Mouse (Mus musculus): Measurements from ENCODE around the gene Tyrobp.

The Tyrobp gene

DNA sequence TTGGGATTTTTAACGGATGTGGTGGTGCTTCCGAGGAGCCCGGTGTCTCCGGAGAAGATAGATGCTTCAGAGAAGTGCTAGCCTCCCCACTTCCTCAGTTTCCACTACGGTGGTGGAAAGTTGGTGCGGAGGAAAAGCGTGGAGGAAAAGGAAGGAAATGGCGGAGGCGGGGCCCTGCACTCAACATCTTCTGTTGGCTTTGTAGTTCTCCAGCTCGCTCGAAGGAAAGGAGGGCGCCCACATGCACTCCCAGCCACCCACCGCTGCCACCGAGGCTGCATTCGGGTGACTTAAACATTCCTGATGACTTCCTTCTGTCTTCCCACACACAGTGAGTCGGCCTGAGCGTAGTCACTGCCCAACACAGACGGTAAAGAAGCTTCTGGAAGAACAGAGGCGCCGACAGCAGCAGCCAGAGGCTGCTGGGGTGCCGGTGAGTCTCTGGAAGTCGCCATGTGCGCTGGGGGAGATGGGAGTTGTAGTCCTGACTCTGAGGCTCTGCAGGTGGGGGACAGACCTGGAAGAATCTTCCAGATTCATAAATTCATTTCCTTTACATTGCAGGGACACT is 9.6 kb downstream of the Tyrobp start:
- peak; percentile 57 for DNase-seq (ENCODE audit: low spot score)

DNA sequence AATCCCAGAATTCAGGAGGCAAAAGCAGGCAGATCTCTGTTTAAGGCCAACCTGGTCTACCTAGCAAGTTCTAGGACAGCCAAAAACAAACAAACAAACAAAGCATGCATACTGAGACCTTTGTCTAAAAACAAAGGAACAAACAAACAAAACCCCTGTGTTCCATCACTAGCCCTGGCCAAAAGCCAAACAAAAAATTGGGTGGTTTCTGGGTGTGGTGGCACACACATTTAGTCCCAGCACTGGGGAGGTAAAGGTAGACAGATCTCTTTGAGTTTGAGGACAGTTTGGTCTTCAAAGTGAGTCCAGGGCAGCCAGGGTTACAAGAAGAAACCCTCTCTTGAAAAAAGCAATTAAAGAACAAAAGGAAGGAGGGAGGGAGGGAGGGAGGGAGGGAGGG is 15.8 kb downstream of the Tyrobp start:
- DNase-seq (ENCODE audit: low spot score): no peak

DNA sequence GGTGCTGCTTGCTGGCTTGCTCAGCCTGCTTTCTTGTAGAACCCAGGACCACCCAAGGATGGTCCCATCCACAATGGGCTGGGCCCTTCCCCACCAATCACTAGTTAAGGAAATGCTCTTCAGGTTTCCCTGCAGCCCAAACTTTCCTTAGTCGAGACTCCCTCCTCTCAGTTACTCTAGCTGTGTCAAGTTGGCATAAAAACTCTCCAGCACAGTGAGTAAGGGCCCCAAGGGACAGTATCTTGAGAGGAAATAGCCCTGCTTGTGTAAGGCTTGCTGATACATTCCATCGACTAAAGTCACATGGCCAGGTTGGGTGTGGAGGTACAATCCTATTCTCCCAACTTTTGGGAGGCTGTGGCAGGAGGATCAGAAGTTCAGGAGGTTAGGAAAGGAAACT is 16.6 kb downstream of the Tyrobp start:
- DNase-seq (ENCODE audit: low spot score): no peak

DNA sequence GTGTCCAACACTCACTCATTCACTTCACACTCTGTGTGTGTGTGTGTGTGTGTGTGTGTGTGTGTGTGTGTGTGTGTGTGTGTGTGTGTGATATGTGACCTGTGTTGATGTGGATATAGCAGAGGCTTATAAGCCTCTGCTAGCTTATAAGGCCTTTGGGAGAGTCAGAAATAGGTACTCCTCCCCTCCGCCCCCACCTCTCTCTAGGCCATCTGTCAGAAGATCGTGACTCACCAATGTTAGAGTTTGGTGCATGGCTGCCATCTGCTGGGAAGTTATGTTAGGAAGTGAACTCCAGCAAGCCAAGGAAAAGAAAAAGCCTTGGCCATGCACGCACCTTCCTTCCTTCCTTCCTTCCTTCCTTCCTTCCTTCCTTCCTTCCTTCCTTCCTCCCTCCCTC is 18.2 kb downstream of the Tyrobp start:
- DNase-seq (ENCODE audit: low spot score): peak; percentile 81

DNA sequence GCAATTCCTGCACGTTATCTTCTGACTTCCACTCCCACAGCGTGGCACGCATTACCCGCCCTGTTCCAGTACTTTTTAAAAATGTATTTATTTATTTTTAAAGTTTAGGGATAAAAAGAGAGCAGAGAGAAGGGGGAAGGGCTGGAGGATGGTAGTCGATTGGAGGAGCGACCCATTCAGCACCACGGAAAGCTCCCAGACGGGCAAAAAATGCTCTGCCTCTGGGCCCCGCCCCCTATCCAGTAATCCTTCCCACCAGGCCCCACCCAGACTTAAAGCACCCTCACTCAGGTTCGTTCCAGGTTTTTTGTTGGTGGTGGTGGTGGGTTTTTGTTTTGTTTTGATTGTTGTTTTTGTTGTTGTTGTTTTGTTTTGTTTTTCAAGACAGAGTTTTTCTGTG is 20.7 kb downstream of the Tyrobp start:
- DNase-seq (ENCODE audit: low spot score): no peak

DNA sequence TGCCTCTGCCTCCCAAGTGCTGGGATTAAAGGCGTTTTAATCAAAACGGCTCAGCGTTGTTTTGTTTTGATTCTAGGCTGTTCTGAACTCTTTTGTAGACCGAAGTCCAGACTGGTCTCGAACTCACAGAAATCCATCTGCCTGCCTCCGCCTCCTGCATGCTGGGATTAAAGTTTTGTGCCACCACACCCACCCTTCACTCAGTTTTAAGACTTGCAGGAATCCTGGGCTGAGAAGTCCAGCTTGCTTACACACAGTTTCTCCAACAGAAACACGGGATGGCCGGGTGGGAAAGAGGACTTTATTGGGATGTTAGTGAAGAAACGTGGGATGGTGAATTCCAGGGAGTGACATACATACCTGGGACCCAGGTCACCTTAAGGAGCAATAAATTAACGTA is 21.1 kb downstream of the Tyrobp start:
- no peak for DNase-seq (ENCODE audit: low spot score)

DNA sequence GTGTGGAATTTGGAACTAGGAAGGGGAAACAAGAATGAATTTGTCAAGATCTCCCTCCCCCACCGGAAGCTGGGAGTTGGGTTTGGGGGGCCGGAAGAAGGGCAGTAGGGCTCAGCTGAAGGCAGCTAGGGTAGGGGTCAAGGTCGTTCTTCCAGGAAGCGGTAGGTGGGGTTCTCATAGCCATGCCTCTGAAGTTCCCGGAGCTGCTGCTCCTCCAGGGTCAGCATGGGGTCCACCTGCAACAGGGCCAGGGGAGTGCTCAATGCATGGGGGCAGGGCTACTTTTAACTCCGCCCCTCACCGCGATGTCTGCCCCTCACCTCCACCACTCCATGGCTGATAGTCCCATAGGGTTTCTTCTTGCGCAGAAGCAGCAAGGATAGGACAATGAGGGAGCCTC is 21.6 kb downstream of the Tyrobp start:
- no peak for DNase-seq (ENCODE audit: low spot score)

DNA sequence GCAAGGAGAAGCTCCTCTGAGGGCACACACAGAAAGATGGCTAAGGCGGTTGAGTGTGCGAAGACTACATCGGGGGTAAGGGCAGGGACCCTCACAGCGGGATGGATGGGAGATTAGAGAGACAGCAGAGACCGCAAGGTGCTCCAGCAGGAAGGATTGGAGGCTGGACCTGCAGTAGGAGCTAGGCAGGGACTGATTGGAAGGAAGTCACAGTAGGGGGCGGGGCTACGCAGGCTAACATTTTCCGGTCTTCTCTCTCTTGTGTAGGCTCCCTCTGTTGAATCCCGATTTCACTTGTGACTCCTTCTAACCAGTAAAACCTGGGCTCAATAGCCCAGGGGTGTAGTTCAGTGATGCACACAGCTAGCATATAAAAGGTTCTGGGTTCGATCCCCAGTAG is 23.3 kb downstream of the Tyrobp start:
- DNase-seq (ENCODE audit: low spot score): no peak

DNA sequence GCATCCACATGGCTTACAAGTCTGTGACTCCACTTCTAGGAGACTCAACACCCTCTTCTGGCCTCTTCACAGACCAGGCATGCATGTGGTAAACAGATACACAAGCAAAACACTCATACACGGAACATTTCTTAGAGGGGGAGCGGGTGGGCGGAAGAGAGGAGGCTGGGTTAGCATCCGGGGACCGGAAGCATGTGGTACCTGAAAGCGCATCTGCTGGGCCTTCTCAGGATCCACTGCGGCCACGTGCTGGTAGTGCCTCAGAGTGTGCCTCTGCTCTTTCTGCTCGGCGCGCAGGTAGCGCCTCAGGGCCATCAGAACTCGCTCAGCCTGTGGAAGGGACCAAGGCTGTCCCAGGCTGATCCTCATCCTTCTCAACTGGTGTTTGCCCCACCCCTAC is 26.2 kb downstream of the Tyrobp start:
- no peak for DNase-seq (ENCODE audit: low spot score)

DNA sequence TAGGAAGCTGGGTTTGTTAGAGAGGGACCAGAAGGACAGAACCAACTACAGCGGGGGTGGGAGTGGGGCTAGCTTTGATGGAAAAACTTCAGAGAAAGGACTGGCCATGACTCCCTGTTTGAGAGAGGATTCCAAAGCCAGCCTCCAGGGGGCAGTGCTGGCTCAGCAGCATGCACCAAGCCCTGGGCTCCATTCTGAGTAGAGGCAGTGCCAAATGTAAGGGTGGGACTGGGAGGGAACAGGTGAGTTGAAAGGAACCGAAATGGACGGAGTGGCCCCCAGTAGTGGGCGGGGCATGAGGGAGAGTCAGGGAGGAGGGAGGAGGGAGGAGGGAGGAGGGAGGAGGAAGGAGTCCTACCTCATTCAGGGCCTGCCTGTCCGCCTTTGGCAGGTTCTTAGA is 27.1 kb downstream of the Tyrobp start:
- DNase-seq (ENCODE audit: low spot score): peak; percentile 49

DNA sequence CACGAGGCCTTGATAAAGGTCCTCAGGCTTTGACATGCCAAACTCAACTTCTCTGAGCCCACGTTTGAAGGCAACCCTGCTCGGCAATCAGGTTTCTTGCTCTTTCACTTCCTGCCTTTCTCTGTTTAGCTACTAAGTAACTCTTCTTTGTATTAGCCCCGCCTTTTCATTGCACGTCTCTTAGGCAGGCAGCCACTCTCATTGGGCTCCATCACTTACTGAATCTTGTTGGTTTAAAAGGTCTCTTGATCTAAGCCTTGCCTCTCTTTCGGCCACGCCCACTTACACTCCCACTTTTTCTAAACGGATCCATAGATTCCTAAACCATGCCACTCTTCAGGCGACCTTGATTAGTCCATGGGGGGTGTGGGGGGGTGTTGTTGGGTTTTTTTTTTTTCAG is 30.1 kb downstream of the Tyrobp start:
- no peak for DNase-seq (ENCODE audit: low spot score)

DNA sequence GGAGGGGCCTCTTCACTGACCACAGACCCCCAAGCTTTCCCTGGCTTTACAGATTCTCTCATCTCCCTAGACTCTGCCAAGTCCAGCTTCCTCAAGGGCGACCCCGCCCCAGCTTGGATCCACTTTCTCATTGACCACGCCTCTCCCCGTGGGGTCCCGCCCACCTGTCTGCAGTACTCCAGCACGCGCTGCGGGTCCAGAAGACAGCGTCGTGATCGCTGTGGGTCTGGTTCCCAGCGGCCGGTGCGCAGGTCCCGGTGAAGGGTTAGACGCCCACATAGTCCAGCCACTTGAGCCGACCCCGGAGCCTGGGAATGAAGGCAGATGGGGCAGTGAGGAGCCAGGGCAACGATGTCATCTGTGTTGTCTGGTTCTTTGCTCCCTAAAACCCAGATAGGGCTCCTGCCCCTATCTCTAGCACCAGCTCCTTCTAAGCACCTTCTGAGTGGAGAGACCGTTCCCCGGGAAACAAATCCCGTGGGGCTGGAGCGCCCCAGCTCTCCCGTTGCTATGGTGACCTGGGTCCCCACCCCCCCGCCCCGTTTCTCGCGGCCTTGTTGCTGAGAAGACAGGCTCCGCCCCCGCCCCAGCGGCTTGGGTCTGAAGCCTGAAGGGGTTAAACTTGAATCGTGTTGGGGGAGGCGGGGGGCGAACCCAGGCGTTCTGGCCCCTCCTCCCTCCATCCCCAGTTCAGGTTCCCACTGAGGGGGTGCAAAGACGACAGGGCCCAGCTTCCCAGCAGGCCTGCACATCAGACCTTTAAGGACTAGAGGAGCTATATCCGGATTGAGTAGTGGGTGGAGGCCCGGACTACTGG is 30.8 kb downstream of the Tyrobp start:
- peak; percentile 28 for DNase-seq (ENCODE audit: low spot score)

DNA sequence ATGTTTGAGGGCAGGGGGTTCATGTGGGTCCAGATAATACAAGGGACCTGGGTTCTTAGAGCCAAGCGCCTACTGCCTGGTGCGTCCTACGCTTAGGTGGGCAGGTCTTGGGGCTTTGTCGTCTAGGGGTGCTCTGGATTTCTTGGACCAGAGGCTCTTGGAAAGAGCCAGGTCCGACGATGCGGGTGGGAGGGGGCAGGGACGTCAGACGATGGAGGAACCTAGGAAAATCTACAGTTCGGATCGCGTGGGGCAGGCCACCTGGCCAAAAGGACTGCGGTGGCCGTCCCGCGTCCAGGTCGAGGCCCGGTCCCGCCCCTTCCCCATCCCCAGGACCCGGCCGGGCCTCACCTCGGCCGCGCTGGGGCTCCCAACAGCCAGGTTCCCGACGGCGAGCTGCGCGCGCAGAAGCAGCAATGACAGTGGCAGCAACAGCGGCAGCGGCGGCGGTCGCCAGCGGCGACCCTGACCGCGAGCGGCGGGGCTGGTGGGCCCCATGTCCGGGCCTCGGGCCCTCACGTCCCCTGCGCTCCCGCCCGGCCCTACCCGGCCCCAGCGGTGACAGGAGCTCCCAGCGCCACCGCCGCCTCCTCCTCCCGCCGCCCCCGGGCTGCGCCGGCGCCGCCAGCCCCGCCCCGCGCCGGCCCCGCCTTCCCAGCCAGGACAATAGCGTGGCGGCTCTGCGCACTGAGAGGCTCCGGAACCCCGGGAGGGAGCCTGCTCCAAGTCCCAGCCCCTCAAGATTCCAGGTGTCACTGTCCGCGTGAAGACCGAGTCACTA is 31.6 kb downstream of the Tyrobp start, which contains the start of gene Aplp1:
TSS of gene Aplp1 (minus strand) at position 565 of the 781 bp plus-strand sequence.
- DNase-seq (ENCODE audit: low spot score): peak; percentile 51

DNA sequence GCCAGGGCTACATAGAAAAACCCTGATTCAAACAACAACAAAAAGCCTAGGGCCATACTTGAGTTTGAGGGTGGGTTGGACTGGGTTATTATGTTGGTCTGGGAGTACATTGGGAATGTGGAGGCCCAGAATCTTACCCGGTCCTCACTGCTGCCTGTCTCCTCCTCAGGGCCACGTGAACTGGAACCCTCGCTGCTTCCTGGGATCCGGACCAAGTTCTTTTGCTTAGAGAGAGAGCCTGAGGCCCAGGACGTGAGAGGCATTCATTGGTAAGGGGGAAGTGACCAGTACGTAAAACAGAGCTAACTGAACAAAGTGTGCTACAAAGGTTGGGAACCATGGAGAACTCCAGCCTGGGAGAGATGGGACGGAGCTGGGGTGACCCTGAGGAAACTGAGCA is 36.7 kb downstream of the Tyrobp start:
- DNase-seq (ENCODE audit: low spot score): no peak

DNA sequence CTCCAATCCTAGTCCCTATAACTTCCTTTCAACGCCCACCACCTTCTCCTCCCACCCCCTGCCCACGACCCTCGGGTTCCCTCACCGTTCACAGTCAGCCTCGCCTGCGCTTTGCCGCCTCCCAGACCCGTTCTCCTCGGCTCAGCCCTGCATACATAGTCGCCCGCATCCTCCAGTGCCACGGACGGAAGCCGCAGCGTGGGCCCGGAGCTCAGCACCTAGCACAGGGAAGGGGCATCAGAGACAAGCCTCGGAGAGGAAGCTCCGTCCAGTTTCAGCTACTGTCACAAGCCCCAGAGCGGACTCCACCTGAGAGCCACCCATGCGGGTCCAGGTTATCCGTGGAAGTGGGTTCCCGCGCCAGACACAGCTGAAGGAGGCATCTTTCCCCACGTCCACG is 39.8 kb downstream of the Tyrobp start:
- no peak for DNase-seq (ENCODE audit: low spot score)

DNA sequence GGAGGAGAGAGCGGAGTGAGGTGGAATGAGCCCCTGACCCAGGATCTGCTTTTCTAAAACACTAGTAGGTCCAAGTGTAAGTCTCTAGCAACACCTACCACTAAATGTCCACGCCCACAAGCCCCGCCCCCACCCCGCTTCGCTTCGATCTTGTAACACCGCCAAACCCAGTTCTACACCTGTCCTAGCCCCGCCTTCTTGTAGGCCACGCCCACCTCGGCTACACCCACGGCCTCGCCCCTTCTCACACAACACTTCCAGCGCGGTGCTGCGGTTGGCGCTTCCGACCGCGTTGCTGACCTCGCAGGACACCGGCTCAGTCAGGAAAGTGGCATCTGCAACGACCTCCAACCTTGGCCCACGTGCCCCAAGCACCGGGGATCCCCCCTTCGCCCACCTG is 40.2 kb downstream of the Tyrobp start:
- DNase-seq (ENCODE audit: low spot score): peak; percentile 46

DNA sequence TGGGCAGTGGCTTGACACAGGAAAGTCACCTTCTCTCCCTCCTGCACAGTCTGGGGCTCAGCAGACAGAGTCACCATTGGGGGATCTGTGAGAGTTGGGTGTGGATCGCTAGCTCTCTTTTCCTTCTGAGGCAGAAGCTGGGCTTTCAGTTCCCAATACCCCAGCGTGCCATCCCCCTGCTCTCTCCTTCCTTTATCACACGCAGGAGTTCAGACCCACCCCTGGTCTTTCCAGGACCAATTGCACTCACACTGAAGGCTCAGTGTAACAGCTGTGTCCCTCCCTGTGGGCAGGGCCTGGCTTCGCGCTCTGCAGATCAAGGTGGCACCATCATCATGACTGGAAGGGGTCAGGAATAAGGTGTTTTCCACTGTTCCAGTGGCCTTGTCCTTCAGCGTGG is 40.7 kb downstream of the Tyrobp start:
- no peak for DNase-seq (ENCODE audit: low spot score)

DNA sequence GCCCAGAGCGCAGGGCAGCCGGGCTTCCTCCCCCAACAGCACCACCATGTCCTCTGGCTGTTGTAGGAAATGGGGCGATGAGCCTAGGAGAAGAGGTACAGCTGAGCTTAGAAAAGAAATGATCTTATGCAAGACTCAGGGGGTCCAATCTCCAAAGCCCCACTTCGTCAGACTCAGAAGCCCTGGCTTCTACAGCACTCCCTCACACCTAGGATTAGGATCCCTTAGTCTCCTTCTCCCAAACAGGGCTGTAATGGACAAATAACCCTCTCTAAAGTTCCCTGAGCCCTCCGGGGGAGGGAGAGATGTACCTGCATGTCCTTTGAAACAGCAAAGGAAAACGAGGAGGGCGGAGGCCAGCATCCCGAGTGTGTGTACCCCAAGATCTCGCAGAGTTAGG is 42.9 kb downstream of the Tyrobp start:
- DNase-seq (ENCODE audit: low spot score): no peak

DNA sequence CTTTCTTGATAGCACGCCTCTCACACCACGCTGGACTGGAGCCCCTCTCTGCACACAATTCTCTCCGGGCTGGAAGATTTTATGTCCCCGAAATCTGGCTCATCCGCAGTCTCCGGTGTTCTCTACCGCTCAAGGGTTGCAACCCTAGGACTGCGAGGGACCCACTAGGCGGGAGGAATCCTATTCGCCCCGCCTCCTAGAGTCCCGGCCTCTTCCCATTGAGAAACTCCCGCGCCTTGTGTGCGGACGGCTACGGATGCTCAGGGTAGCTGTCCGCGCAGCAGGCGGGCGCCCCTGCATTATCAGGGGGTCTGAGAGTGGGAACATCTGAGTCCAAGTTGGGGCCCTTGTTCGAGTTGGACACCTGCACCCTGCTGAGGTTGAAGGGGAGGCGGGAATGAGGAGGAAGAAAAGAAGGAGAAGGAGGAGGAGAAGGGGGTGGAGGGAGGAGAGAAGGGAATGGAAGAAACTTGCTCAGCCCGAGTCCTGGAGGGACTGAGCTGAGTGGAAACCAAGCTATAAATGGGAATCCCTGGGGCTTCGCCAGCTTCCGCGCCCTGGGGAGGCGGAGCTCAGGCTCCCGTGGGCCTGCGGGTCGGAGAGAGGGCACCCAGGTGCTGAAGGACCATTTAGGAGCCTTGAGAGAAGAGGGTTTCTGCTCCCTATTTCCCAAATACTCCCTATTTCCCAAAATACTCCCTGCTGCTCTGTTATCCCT is 43.5 kb downstream of the Tyrobp start:
- DNase-seq (ENCODE audit: low spot score): no peak

DNA sequence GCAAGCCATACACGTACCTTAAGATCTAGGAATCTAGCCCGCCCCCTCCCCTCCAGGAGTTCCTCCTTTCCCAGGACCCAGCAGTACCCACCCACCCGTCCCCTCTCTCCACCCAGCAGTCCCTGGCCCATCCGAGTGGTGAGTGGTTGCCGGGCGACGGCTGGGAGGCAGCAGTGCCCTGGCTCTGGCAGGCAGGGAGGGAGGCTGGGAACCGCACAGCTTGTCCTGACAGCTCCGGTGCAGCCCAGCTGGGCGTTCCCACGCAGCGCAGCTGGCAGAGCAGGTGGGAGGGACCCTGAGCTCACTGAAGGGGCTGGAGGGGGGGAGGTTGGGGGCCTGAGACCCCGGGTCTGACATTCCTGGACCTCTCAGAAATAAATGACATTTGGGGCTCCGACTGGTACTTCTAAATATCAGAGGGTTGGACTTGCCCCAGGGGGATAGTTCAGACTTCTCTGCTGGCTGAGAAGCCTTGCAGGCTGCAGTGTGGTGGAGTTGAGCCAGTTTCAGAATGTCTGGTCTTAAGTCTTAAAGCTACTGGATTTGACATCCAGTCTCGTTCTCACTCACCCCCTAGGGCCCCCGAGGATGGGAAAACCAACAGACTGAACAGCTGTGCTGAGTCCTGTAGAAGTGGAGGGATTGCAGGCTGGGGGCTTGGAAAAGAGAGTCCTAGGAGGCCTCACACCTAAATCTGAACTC is 44.2 kb downstream of the Tyrobp start, which contains the start of the genes Kirrel2 and Nphs1:
TSS of gene Kirrel2 (minus strand) at position 62 of the 702 bp plus-strand sequence.
TSS of gene Nphs1 (plus strand) at position 687 of the 702 bp plus-strand sequence.
- no peak for DNase-seq (ENCODE audit: low spot score)

DNA sequence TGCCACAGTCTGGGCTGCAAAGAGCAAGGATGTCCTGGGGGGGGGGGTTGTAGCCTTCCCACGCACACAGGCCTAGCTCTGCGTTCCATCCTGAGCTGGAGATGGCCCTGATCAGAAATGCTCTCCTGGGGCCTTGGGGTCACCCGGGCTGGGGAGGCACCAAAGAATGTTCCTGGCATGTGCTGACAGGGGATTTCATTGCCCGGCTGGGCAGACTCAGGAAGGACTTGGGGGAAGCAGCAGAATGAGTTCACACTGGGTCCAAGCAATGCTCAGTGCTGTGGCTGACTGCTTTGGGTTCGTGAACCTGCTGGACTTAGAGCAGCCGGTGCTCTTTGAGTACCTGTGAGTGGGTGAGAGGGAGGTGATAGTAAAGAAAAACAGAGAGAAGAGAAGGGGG is 45.9 kb downstream of the Tyrobp start:
- DNase-seq (ENCODE audit: low spot score): no peak

DNA sequence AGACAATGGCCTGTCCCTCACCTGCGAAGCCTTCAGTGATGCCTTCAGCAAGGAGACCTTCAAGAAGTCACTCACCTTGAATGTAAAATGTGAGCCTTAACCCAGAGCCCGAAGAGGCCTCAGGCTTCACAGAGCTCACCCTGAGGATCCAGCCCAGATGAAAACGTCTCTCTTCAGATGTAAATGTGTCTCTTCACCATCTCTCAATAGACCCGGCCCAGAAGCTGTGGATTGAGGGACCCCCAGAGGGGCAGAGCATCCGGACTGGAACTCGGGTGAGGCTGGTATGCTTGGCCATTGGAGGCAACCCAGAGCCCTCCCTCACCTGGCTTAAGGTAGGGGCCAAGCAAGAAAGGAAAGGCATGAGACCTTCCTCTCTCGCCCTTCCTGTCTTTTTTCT is 50.0 kb downstream of the Tyrobp start:
- DNase-seq (ENCODE audit: low spot score): no peak
